Mouse (Mus musculus) forebrain, postnatal 0 days (tissue): ENCODE measurements around the gene Hoxa7. TPM values are rescaled to one million over a fixed set of nuclear protein-coding genes. Genes with fewer than 3 reads are reported as not detected.

Source experiments
- ATAC-seq: fragments of 200-750 bp; cut with Nextera tagmentation; 2 replicates; pipeline ENCODE4 v1.8.0; 2017; ENCODE audit warnings: mild to moderate bottlenecking, moderate library complexity
- DNase-seq: peaks from one replicate; pipeline ENCODE4 v3.0.0-alpha.2; 2015
- H3K27ac ChIP-seq: fragments of 300-500 bp; sonication (generic); 2 replicates; pipeline ENCODE4 v1.5.1; 2014; ENCODE audit warnings: low read depth, mild to moderate bottlenecking, antibody characterized with exemption, low read length, moderate library complexity, mixed read lengths
- H3K27me3 ChIP-seq: fragments of 300-500 bp; sonication (generic); 2 replicates; pipeline ENCODE4 v1.6.1; 2014; ENCODE audit warnings: mild to moderate bottlenecking, low read length, mixed read lengths; ENCODE audit not compliant: insufficient read depth
- H3K36me3 ChIP-seq: fragments of 300-500 bp; sonication (generic); 2 replicates; pipeline ENCODE4 v1.6.1; 2014; ENCODE audit warnings: mild to moderate bottlenecking, moderate library complexity; ENCODE audit not compliant: insufficient read depth
- H3K4me1 ChIP-seq: fragments of 300-500 bp; sonication (generic); 2 replicates; pipeline ENCODE4 v1.6.1; 2014; ENCODE audit warnings: antibody characterized with exemption; ENCODE audit not compliant: insufficient read depth
- H3K4me2 ChIP-seq: fragments of 300-500 bp; sonication (generic); 2 replicates; pipeline ENCODE4 v1.6.1; 2014; ENCODE audit warnings: low read depth, mild to moderate bottlenecking, moderate library complexity
- H3K4me3 ChIP-seq: fragments of 300-500 bp; sonication (generic); 2 replicates; pipeline ENCODE4 v1.5.1; 2014; ENCODE audit warnings: low read depth, low read length, mixed read lengths
- H3K9ac ChIP-seq: fragments of 300-500 bp; sonication (generic); 2 replicates; pipeline ENCODE4 v1.6.1; 2014; ENCODE audit warnings: mild to moderate bottlenecking
- H3K9me3 ChIP-seq: fragments of 300-500 bp; sonication (generic); 2 replicates; pipeline ENCODE4 v1.6.1; 2016; ENCODE audit warnings: low read length
- CTCF ChIP-seq: sonication (generic); IDR thresholded peaks from 2 replicates; pipeline ENCODE4 v1.5.1; 2016; ENCODE audit warnings: antibody characterized with exemption, control low read depth, low read depth
- WGBS: fragments of 180-500 bp; shearing (Covaris S2); extraction: QIAGEN DNeasy Blood & Tissue Kit; methylation state at CpG from one replicate; pipeline ENCODE4 v1.1.7; 2014; 5-methylcytosine and 5-hydroxymethylcytosine counted together
- polyA plus RNA-seq: library from polyadenylated mRNA; unstranded; fragments of >200 nt; fragmentation: Nextera tagmentation; extraction: Ambion mirVana; gene quantifications from 2 replicates; pipeline ENCODE4 v1.2.1, GENCODE M21; 2015
- total RNA-seq: library from RNA; depleted of rRNA; stranded (reverse); fragments of >200 nt; gene quantifications from 2 replicates; pipeline ENCODE4 v1.2.3, GENCODE M21; 2014

Gene Hoxa7
- total and polyA plus RNA-seq, 2 experiments from 2014 or later = not detected

GRCm38 (mm10) chr6:52265913-52266665, 44.4 kb upstream of the Hoxa7 start:
- 1% methylated on average over 19 of the region's 19 CpGs for WGBS
- H3K36me3 ChIP-seq = no peaks in the 10 kb centered on the region
- no peak for TF ChIP-seq CTCF
- H3K4me3 ChIP-seq = no peak overlapping the region
- DNase-seq (no peak), ATAC-seq (no peak)
- H3K27ac ChIP-seq = no peak overlapping the region
- H3K27me3 ChIP-seq = peaks cover 97% of the 10 kb centered on the region
- no peaks in the 10 kb centered on the region for H3K4me1 ChIP-seq
- H3K4me2 ChIP-seq = no peak overlapping the region
- no peaks in the 10 kb centered on the region for H3K9me3 ChIP-seq
- no peak overlapping the region for H3K9ac ChIP-seq

DNA sequence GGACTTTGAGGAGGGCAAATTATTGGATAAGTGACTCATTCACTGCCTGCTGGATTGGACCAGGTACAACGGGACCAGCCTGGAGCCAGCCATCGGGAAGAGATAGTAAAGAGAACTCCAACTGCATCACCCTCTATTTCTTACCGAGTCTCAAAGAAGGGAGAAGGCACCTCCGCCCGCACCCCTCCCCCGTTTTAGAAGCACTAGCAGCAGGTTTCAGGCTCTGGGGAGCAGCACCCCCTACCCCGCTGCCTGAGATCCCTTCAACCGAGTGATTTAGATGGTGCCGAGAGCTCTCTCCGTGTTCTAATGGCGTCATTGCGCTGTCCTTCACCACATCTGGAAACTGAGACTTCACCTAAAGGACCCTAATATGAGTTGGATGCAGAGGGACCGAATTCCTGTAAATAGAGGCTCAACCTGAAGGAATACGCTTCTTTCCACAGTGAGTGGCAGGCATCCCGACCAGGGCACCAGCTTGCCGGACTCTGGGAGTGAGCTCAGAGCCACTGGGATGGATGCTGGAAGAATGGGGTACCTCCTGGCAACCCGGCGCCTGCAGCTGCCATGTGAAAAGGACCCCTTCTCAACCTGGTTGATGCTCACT, 43.8 kb upstream of the Hoxa7 start:
- no peak overlapping the region for H3K9ac ChIP-seq
- WGBS = 2% methylated on average over 18 of the region's 18 CpGs
- H3K4me3 ChIP-seq = no peak overlapping the region
- no peaks in the 10 kb centered on the region for H3K9me3 ChIP-seq
- ATAC-seq (no peak), DNase-seq (no peak)
- H3K27ac ChIP-seq = no peak overlapping the region
- H3K27me3 ChIP-seq = peaks cover 96% of the 10 kb centered on the region
- no peaks in the 10 kb centered on the region for H3K36me3 ChIP-seq
- TF ChIP-seq CTCF = no peak
- H3K4me2 ChIP-seq = no peak overlapping the region
- H3K4me1 ChIP-seq = no peaks in the 10 kb centered on the region

DNA sequence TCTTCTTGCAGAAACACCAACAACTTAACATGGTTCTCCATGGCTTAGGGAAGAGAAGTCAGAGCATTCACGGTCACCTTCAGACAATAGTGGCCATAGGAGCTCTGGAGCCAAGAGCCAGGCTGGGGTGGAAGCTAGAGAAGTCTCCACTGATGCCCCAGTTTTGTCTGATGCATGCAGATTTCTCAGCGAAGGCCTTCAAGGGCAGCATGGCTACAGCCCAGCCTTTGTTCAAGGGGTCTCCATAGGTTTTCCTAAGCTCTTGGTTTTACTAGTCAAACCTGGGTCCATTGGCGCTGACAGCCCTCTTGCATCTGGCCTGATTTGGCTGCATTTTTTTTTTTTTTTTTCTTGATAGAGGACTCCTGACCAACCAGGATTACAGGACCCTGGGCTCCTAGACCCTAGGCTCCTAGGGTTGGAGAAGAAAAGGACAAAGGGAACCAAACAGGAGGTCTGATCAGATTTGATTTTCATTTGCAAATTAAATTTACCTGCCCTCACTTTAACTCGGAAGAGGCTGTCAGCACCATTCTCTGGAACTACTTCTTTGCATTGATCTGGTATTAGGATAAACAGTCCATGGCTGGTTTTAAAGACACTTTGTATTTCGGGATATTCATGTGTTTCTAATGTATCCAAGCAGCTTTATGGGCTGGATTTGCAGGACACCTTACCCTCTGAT, 42.6 kb upstream of the Hoxa7 start:
- Histone ChIP-seq H3K27me3 (peaks cover 92% of the 10 kb centered on the region), H3K4me2 (no peak overlapping the region), H3K4me3 (no peak overlapping the region), H3K36me3 (no peaks in the 10 kb centered on the region), H3K4me1 (no peaks in the 10 kb centered on the region), H3K9me3 (no peaks in the 10 kb centered on the region), H3K27ac (no peak overlapping the region), H3K9ac (no peak overlapping the region)
- TF ChIP-seq CTCF = no peak
- no peak for DNase-seq
- ATAC-seq = no peak
- under 1% methylated on average over 5 of the region's 5 CpGs for WGBS

DNA sequence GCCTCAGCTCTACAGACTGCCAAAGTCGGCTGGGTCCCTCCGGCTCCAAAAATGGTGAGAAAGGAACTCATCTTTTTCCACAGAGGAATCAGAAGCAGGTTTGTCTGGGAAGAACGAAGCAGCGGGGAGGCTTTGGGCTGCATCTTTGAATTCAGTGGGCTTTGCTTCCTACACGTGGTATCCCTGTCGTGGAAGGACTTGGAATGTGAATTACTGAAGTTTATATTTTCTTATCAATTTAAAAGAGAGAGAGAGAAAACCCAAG, 41.6 kb upstream of the Hoxa7 start:
- no peak for TF ChIP-seq CTCF
- Histone ChIP-seq H3K27ac (no peak overlapping the region), H3K4me3 (no peak overlapping the region), H3K4me2 (no peak overlapping the region), H3K27me3 (peaks cover 91% of the 10 kb centered on the region), H3K36me3 (no peaks in the 10 kb centered on the region), H3K4me1 (no peaks in the 10 kb centered on the region), H3K9me3 (no peaks in the 10 kb centered on the region), H3K9ac (no peak overlapping the region)
- WGBS = under 1% methylated on average over 6 of the region's 6 CpGs
- ATAC-seq = no peak
- DNase-seq = no peak

DNA sequence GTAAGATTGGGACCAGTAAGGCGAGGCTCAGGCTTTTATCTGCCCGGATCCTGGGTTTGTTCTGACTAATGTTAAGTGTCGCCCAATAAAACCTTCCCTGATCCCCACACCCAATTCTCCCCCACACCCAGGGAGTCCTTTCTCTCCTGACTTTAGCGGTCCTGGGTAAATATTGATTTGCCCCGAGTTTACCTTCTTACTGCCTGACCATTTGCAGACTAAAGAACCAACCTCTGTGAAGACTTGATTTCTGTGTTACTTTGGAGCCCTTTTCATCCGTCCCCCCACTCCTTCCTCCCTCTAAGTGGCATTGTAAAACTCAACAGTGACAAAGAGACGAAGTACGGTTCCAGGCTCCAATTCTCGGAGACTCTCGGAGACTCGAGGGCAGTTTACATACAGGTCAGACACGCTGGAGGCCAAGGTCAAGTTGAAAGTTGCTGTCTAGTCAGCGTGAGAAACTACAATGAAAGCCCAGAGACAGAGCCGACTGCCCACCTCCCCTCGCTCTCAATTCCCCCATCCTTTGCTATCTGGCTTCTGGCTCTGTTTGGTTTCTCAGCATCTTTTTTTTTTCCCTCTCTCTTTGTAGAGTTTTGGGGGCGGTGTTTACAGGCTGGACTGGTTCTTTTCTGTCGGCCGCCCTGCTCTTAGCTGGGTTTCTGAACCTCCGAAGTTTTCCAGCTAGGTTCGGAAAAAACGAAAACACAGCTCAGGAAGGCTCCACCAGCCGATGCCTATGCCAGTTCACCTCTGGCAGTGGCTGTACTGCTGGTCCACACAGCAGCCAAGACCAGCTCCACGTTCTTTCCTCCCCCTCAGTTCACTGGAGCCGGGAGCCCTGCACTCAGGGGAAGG, 41.0 kb upstream of the Hoxa7 start:
- no peaks in the 10 kb centered on the region for H3K36me3 ChIP-seq
- no peak overlapping the region for H3K27ac ChIP-seq
- no peaks in the 10 kb centered on the region for H3K4me1 ChIP-seq
- no peak overlapping the region for H3K9ac ChIP-seq
- H3K4me2 ChIP-seq = no peak overlapping the region
- H3K4me3 ChIP-seq = no peak overlapping the region
- H3K27me3 ChIP-seq = peaks cover 89% of the 10 kb centered on the region
- ATAC-seq (no peak), DNase-seq (no peak)
- no peaks in the 10 kb centered on the region for H3K9me3 ChIP-seq
- TF ChIP-seq CTCF = no peak
- 2% methylated on average over 24 of the region's 24 CpGs for WGBS

GRCm38 (mm10) chr6:52261751-52262462, 40.3 kb upstream of the Hoxa7 start:
- H3K27me3 ChIP-seq = peaks cover 90% of the 10 kb centered on the region
- no peak overlapping the region for H3K27ac ChIP-seq
- WGBS = 4% methylated on average over 9 of the region's 9 CpGs
- no peaks in the 10 kb centered on the region for H3K36me3 ChIP-seq
- no peak overlapping the region for H3K9ac ChIP-seq
- H3K9me3 ChIP-seq = no peaks in the 10 kb centered on the region
- no peak overlapping the region for H3K4me3 ChIP-seq
- no peak for TF ChIP-seq CTCF
- H3K4me2 ChIP-seq = no peak overlapping the region
- DNase-seq = no peak
- no peak for ATAC-seq
- H3K4me1 ChIP-seq = no peaks in the 10 kb centered on the region
